Mouse (Mus musculus): ENCODE data around the gene Ccr6.

DNA sequence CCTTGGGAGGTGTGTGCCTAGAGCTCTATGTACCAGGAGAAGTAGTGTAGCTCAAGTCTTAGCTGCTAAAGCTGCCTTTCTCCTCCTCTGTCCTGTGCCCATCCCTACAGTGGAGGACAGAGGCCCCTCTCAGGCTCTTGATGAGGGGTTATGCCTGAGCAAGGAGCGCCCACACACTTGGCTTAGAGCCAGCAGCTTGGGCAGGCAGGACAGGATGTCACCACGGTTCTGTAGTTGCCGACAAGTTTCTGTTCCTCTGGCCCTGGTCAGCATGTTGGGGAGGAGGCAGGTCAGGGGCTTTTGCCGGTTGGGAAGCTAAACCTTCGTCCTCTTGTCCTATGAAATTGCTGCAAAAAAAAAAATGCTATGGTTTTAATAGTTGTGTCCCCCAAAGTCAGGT is 3.8 kb upstream of the Ccr6 start:
- TF ChIP-seq HCFC1 (IDR thresholded peaks at IDR 0.05; ENCODE audit: borderline replicate concordance, insufficient read depth, low read length): no peak
- no peak for TF ChIP-seq CHD2 (IDR thresholded peaks at IDR 0.05; ENCODE audit: low read depth, low read length)
- no peak for TF ChIP-seq ZNF384 (IDR thresholded peaks at IDR 0.05; ENCODE audit: low read depth, low read length)
- TF ChIP-seq MAFK (IDR thresholded peaks at IDR 0.05; ENCODE audit: insufficient read depth, low read depth, low read length): no peak
- TF ChIP-seq ZC3H11A (IDR thresholded peaks at IDR 0.05; ENCODE audit: borderline replicate concordance, low read depth, low read length): no peak
